Mouse (Mus musculus) cerebellum, adult 2 months (tissue): ENCODE results near the gene Actc1. TPM values are rescaled to one million over a fixed set of nuclear protein-coding genes. Genes with fewer than 3 reads are reported as not detected.
A peak's percentile ranks its signal among the peaks of the same experiment; 100 is the strongest.

Experiments used
- DNase-seq, 2 experiments: peaks; one replicate each; pipeline ENCODE4 v3.0.0; 2021
- H3K27ac ChIP-seq: fragments of 200-500 bp; 2 replicates; pipeline ENCODE4 v1.5.1; 2012; ENCODE audit warnings: low read length, control low read depth, inconsistent platforms; ENCODE audit not compliant: insufficient read depth
- H3K27me3 ChIP-seq: fragments of 200-500 bp; 2 replicates; pipeline ENCODE4 v1.6.1; 2012; ENCODE audit warnings: inconsistent platforms, mild to moderate bottlenecking, low read length, moderate library complexity; ENCODE audit not compliant: control insufficient read depth, insufficient read depth
- H3K4me1 ChIP-seq: fragments of 200-500 bp; 2 replicates; pipeline ENCODE4 v1.6.1; 2011; ENCODE audit warnings: low read length; ENCODE audit not compliant: control insufficient read depth, insufficient read depth
- H3K4me3 ChIP-seq: fragments of 200-500 bp; replicated peaks from 2 replicates; pipeline ENCODE3; 2011; ENCODE audit warnings: mild to moderate bottlenecking, low read depth, low read length, control low read depth; ENCODE audit not compliant: insufficient read depth
- CTCF ChIP-seq: fragments of 200-500 bp; IDR thresholded peaks from 2 replicates; pipeline ENCODE4 v1.5.1; 2011; ENCODE audit warnings: low read depth, mild to moderate bottlenecking, control low read depth, low read length, moderate library complexity, borderline replicate concordance; ENCODE audit not compliant: insufficient read depth
- POLR2A ChIP-seq: fragments of 200-500 bp; IDR thresholded peaks from 2 replicates; pipeline ENCODE4 v1.6.1; 2011; ENCODE audit warnings: low read length, control low read depth, borderline replicate concordance; ENCODE audit not compliant: insufficient read depth
- WGBS: fragments of 180-500 bp; shearing (Covaris S2); methylation state at CpG from one replicate; pipeline ENCODE4 v1.1.7; 2018; 5-methylcytosine and 5-hydroxymethylcytosine counted together
- polyA plus RNA-seq: library from polyadenylated mRNA; depleted of rRNA; stranded (reverse); fragments of >200 nt; gene quantifications from 2 replicates; pipeline ENCODE4 v1.2.3, GENCODE M21; 2012

Gene Actc1
- polyA plus RNA-seq, 1 experiment = not detected

GRCm38 (mm10) chr2:114059608-114060007 is 6.3 kb upstream of the Actc1 start:
- Histone ChIP-seq H3K27me3 (no peaks in the 10 kb centered on the region), H3K4me3 (no peak overlapping the region), H3K27ac (no peak overlapping the region), H3K4me1 (peaks cover 7% of the 10 kb centered on the region; the same call in 1 of the 2 replicates)
- TF ChIP-seq CTCF (no peak), POLR2A (no peak)
- 93% methylated on average over 1 of the region's 1 CpGs for WGBS
- no peak for DNase-seq

GRCm38 (mm10) chr2:114058226-114058796 is 5.0 kb upstream of the Actc1 start:
- peak in 1 of 2 experiments; percentile 5 for DNase-seq
- H3K4me1 ChIP-seq = peaks cover 7% of the 10 kb centered on the region; the same call in 1 of the 2 replicates
- H3K27me3 ChIP-seq = no peaks in the 10 kb centered on the region
- TF ChIP-seq CTCF (no peak), POLR2A (no peak)
- WGBS = 84% methylated on average over 10 of the region's 10 CpGs
- H3K4me3 ChIP-seq = no peak overlapping the region
- 0 out of 2 replicates have a peak overlapping the region, but pooled peaks have one; percentile 13 for H3K27ac ChIP-seq

- peak; percentile 71 to 76 for DNase-seq
- TF ChIP-seq POLR2A (no peak), CTCF (no peak)
- Histone ChIP-seq H3K27ac (no peak overlapping the region), H3K4me3 (no peak overlapping the region), H3K27me3 (no peaks in the 10 kb centered on the region), H3K4me1 (peaks cover 7% of the 10 kb centered on the region; the same call in 1 of the 2 replicates)
- WGBS = 7% methylated on average over 10 of the region's 10 CpGs
These were observed 4.0 kb upstream of the Actc1 start for GRCm38 (mm10) chr2:114057303-114057853.

- H3K4me1 ChIP-seq = peaks cover 7% of the 10 kb centered on the region; the same call in 1 of the 2 replicates
- WGBS = 88% methylated on average over 4 of the region's 4 CpGs
These were observed 781 bp upstream of the Actc1 start for GRCm38 (mm10) chr2:114054129-114054528.

GRCm38 (mm10) chr2:114051871-114052241 is 1.5 kb downstream of the Actc1 start:
- Histone ChIP-seq H3K4me1 (no peaks in the 10 kb centered on the region), H3K4me3 (no peak overlapping the region), H3K27me3 (no peaks in the 10 kb centered on the region), H3K27ac (no peak overlapping the region)
- TF ChIP-seq POLR2A (no peak), CTCF (no peak)
- no peak for DNase-seq
- 93% methylated on average over 14 of the region's 14 CpGs for WGBS

More at GRCm38 (mm10) chr2:114054129-114054528, 781 bp upstream of the Actc1 start:
- Histone ChIP-seq H3K27ac (no peak overlapping the region), H3K27me3 (no peaks in the 10 kb centered on the region), H3K4me3 (no peak overlapping the region)
- TF ChIP-seq CTCF (no peak), POLR2A (no peak)
- DNase-seq = no peak

GRCm38 (mm10) chr2:114051111-114051870 is 2.1 kb downstream of the Actc1 start:
- H3K27me3 ChIP-seq = no peaks in the 10 kb centered on the region
- TF ChIP-seq CTCF = no peak
- no peak for TF ChIP-seq POLR2A
- no peak for DNase-seq
- no peak overlapping the region for H3K27ac ChIP-seq
- H3K4me1 ChIP-seq = no peaks in the 10 kb centered on the region
- no peak overlapping the region for H3K4me3 ChIP-seq
- WGBS = 91% methylated on average over 7 of the region's 7 CpGs

- no peak for DNase-seq
- no peak overlapping the region for H3K4me3 ChIP-seq
- H3K4me1 ChIP-seq = no peaks in the 10 kb centered on the region
- H3K27me3 ChIP-seq = no peaks in the 10 kb centered on the region
- H3K27ac ChIP-seq = no peak overlapping the region
- WGBS = 99% methylated on average over 7 of the region's 7 CpGs
- TF ChIP-seq POLR2A (no peak), CTCF (no peak)
These were observed 3.2 kb downstream of the Actc1 start for GRCm38 (mm10) chr2:114050150-114050549.
